17 mouse cellular contexts compared by ENCODE assay signal in genomic region chr7:114454858-114455257, GRCm38 (mm10).
"Had no signal": no experiment of that assay in that cellular context is flagged by ENCODE, and none has a peak within 500 bp of the region (broad histone marks: within the 10 kb centered on the region; RNA-seq: fewer than 3 reads in every experiment).

No protein-coding gene starts in this region.

- H3K9me3 ChIP-seq: lung, embryonic 15.5 days; megakaryocyte, embryonic 14.5 days; midbrain, embryonic 13.5 days; midbrain, embryonic 15.5 days; neural tube, embryonic 12.5 days; stomach, embryonic 15.5 days had no signal

- H3K9ac ChIP-seq: lung, embryonic 15.5 days; midbrain, embryonic 13.5 days; midbrain, embryonic 15.5 days; neural tube, embryonic 12.5 days; stomach, embryonic 15.5 days had no signal

- ATAC-seq: lung, postnatal 0 days; midbrain, embryonic 13.5 days; midbrain, embryonic 15.5 days had no signal

- H3K4me2 ChIP-seq: lung, embryonic 15.5 days; midbrain, embryonic 11.5 days; midbrain, embryonic 13.5 days; midbrain, embryonic 15.5 days; neural tube, embryonic 12.5 days; stomach, embryonic 15.5 days had no signal

- DNase-seq: lung, adult 2 months; lung, postnatal 14 days; lung, postnatal 36 days; right cerebral cortex, postnatal 14 days; thymus, adult 2 months; thymus, postnatal 25 days; thymus, postnatal 4 days had no signal

- H3K27ac ChIP-seq: lung, embryonic 15.5 days; macrophage; midbrain, embryonic 13.5 days; midbrain, embryonic 15.5 days; neural tube, embryonic 12.5 days; stomach, embryonic 15.5 days; stomach, postnatal 0 days had no signal

- H3K4me3 ChIP-seq: lung, embryonic 15.5 days; megakaryocyte, embryonic 14.5 days; midbrain, embryonic 13.5 days; midbrain, embryonic 15.5 days; neural tube, embryonic 12.5 days; stomach, embryonic 15.5 days had no signal

- H3K4me1 ChIP-seq: lung, embryonic 15.5 days; midbrain, embryonic 13.5 days; midbrain, embryonic 15.5 days; neural tube, embryonic 12.5 days; stomach, embryonic 15.5 days had no signal

- H3K36me3 ChIP-seq: lung, embryonic 15.5 days; midbrain, embryonic 13.5 days; midbrain, embryonic 15.5 days; neural tube, embryonic 12.5 days; stomach, embryonic 15.5 days had no signal

- H3K27me3 ChIP-seq: lung, embryonic 15.5 days; megakaryocyte, embryonic 14.5 days; midbrain, embryonic 13.5 days; midbrain, embryonic 15.5 days; neural tube, embryonic 12.5 days; stomach, embryonic 15.5 days had no signal
